Mouse (Mus musculus) kidney, embryonic 15.5 days (tissue): ENCODE results near the gene Cfap70. TPM values are rescaled to one million over a fixed set of nuclear protein-coding genes. Genes with fewer than 3 reads are reported as not detected.

Source experiments
- ATAC-seq: fragments of 200-750 bp; cut with Nextera tagmentation; replicated peaks from 2 replicates; pipeline ENCODE4 v1.8.0; 2017; ENCODE audit warnings: moderate TSS enrichment; ENCODE audit not compliant: low FRiP score
- H3K27ac ChIP-seq: fragments of 300-500 bp; sonication (generic); 2 replicates; pipeline ENCODE4 v1.5.1; 2015; ENCODE audit warnings: mild to moderate bottlenecking, inconsistent platforms
- H3K27me3 ChIP-seq: fragments of 300-500 bp; sonication (generic); 2 replicates; pipeline ENCODE4 v1.6.1; 2015; ENCODE audit warnings: inconsistent platforms
- H3K36me3 ChIP-seq: fragments of 300-500 bp; sonication (generic); 2 replicates; pipeline ENCODE4 v1.6.1; 2015; ENCODE audit warnings: inconsistent platforms
- H3K4me1 ChIP-seq: fragments of 300-500 bp; sonication (generic); 2 replicates; pipeline ENCODE4 v1.6.1; 2015; ENCODE audit warnings: inconsistent platforms
- H3K4me2 ChIP-seq: fragments of 300-500 bp; sonication (generic); 2 replicates; pipeline ENCODE4 v1.6.1; 2015; ENCODE audit warnings: moderate library complexity, mild to moderate bottlenecking, inconsistent platforms
- H3K4me3 ChIP-seq: fragments of 300-500 bp; sonication (generic); replicated peaks from 2 replicates; pipeline ENCODE4 v1.5.1; 2015; ENCODE audit warnings: mild to moderate bottlenecking, inconsistent platforms
- H3K9ac ChIP-seq: fragments of 300-500 bp; sonication (generic); 2 replicates; pipeline ENCODE4 v1.6.1; 2015; ENCODE audit warnings: mild to moderate bottlenecking, inconsistent platforms
- H3K9me3 ChIP-seq: fragments of 300-500 bp; sonication (generic); replicated peaks from 2 replicates; pipeline ENCODE4 v1.6.1; 2016; ENCODE audit warnings: inconsistent platforms
- WGBS: fragments of 180-500 bp; shearing (Covaris S2); methylation state at CpG from one replicate; pipeline ENCODE4 v1.1.7; 2015; ENCODE audit warnings: mixed read lengths; 5-methylcytosine and 5-hydroxymethylcytosine counted together
- polyA plus RNA-seq: library from polyadenylated mRNA; unstranded; fragments of >200 nt; fragmentation: Nextera tagmentation; extraction: Ambion mirVana; gene quantifications from 2 replicates; pipeline ENCODE4 v1.2.1, GENCODE M21; 2015

Cfap70 gene
- polyA plus RNA-seq, 1 experiment from 2014 or later: 0.82 TPM

DNA sequence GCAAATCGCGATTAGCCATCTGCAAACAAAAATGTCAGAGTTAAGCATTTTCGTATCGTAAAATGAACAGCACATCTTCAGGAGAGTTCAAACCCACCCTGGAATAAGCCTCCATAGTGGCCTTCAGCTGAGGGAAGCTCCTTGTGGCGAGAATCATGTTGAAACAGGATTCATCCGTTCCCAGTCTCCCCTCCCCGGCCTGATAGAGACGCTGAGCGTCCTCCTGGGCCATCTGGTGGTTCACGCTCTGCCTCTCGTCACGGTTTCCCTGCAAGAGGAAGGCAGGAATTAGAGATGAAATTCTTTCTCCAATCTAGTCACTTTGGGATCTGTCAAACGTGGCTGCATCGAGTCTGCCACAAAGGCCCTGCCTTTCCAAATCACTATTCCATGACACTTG lies 8.2 kb upstream of the Cfap70 start:
- no peak overlapping the region for H3K9ac ChIP-seq
- no peak overlapping the region for H3K27ac ChIP-seq
- no peaks in the 10 kb centered on the region for H3K4me1 ChIP-seq
- H3K4me2 ChIP-seq: no peak overlapping the region
- no peaks in the 10 kb centered on the region for H3K27me3 ChIP-seq
- peaks cover 89% of the 10 kb centered on the region for H3K36me3 ChIP-seq
- H3K9me3 ChIP-seq: no peaks in the 10 kb centered on the region
- no peak for ATAC-seq
- H3K4me3 ChIP-seq: no peak overlapping the region
- 84% methylated on average over 14 of the region's 14 CpGs for WGBS

DNA sequence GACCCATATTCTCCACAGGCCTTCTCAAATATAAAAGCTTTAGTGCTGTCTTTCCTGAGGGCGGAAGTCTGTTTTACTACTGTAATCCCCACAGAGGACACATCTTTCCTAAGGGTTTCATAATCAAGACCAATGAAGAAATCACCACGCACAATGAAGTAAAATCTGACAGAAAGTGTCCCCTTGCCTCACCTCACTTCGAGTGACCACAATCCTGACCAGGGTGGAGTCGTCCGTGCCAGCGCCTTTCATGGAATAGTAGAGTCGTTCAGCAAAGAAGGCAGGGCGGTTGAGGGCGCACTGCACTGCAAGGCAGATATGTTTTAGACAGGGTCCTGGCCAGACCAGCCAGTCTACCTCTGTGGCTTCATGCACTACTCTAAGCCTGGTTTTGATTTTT lies 6.4 kb upstream of the Cfap70 start:
- H3K4me3 ChIP-seq: no peak overlapping the region
- H3K9me3 ChIP-seq: no peaks in the 10 kb centered on the region
- H3K27ac ChIP-seq: no peak overlapping the region
- WGBS: 94% methylated on average over 9 of the region's 9 CpGs
- ATAC-seq: no peak
- no peaks in the 10 kb centered on the region for H3K4me1 ChIP-seq
- H3K4me2 ChIP-seq: no peak overlapping the region
- H3K27me3 ChIP-seq: no peaks in the 10 kb centered on the region
- peaks cover 74% of the 10 kb centered on the region for H3K36me3 ChIP-seq
- no peak overlapping the region for H3K9ac ChIP-seq

DNA sequence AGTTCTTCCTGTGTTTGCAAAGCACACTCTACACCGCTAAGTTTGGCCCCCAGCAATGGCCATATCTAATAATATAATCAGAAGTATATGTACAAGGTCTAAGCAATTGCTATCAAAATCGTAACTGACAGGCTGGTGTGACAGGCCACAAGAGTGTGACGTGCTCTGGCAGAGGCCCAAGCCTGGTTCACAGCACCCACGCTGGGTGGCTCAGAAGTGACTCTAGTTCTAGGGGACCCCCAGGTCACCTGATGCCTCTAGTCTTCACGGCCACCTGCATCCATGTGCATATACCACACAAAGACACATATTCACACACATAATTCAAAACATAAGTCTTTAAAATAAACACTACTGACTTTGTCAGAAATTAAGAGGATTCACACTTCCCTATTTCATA lies 903 bp upstream of the Cfap70 start:
- ATAC-seq: 0 out of 2 replicates have a peak, but pooled peaks have one; percentile 15
- H3K27me3 ChIP-seq: no peaks in the 10 kb centered on the region
- H3K4me1 ChIP-seq: no peaks in the 10 kb centered on the region
- WGBS: 91% methylated on average over 5 of the region's 5 CpGs
- no peak overlapping the region for H3K4me2 ChIP-seq
- H3K9ac ChIP-seq: no peak overlapping the region
- no peaks in the 10 kb centered on the region for H3K9me3 ChIP-seq
- H3K36me3 ChIP-seq: peaks cover 20% of the 10 kb centered on the region
- no peak overlapping the region for H3K27ac ChIP-seq
- H3K4me3 ChIP-seq: no peak overlapping the region

GRCm38 (mm10) chr14:20451302-20451701 lies 724 bp downstream of the Cfap70 start:
- peak overlapping the region; percentile 76 for H3K4me2 ChIP-seq
- WGBS: 15% methylated on average over 2 of the region's 2 CpGs
- no peaks in the 10 kb centered on the region for H3K4me1 ChIP-seq

DNA sequence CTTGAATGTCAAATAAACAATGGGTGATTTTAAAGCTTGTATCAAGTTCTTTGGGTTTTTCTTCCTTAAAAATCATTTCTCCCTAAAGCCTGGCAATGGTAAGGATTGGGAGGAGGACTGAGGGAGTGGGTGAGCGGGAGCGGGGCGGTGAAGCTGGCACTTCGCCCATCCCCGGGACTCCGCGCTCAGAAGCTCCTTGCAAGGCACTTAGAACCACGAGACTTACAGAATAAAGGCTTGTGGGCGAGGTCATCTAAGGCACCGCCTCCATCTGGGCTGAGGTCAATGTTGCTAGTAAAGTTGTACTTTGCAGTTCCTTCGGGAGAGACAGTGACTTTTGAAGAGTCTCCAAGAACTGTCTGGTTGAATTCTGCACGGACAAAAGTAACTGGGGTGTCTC lies 4.8 kb downstream of the Cfap70 start:
- H3K4me2 ChIP-seq: no peak overlapping the region
- H3K27ac ChIP-seq: no peak overlapping the region
- no peak overlapping the region for H3K9ac ChIP-seq
- H3K27me3 ChIP-seq: no peaks in the 10 kb centered on the region
- H3K36me3 ChIP-seq: no peaks in the 10 kb centered on the region
- ATAC-seq: no peak
- H3K9me3 ChIP-seq: no peaks in the 10 kb centered on the region
- no peak overlapping the region for H3K4me3 ChIP-seq
- 61% methylated on average over 12 of the region's 12 CpGs for WGBS
- no peaks in the 10 kb centered on the region for H3K4me1 ChIP-seq

More at GRCm38 (mm10) chr14:20451302-20451701, 724 bp downstream of the Cfap70 start:
- Histone ChIP-seq H3K9ac (peak overlapping the region; percentile 32), H3K4me3 (peak overlapping the region; percentile 48), H3K27me3 (no peaks in the 10 kb centered on the region), H3K27ac (no peak overlapping the region), H3K9me3 (no peaks in the 10 kb centered on the region), H3K36me3 (peaks cover 12% of the 10 kb centered on the region)
- no peak for ATAC-seq

DNA sequence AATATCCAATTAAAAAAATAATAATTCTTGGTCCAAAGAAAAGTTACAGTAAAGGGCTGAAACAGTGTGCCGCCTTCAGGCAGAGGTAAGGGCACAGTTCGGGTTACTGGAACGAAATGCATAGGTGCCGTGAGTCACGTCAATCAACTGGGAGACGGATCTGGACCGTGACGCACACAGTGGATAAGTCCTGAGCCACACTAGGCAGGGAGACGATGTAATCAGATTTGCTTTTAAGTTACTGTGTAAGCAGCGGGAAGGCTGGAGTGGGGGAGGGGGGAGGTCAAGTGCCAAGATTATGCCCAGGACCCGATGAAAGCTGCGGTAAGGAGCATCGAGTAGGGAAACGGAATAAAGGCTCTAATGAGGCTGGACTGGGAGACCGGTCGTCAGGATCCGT lies 9.8 kb downstream of the Cfap70 start:
- ATAC-seq: no peak; the same call in 1 of the 2 replicates
- no peak overlapping the region for H3K4me3 ChIP-seq
- H3K4me1 ChIP-seq: no peaks in the 10 kb centered on the region
- H3K9ac ChIP-seq: no peak overlapping the region
- H3K9me3 ChIP-seq: no peaks in the 10 kb centered on the region
- no peaks in the 10 kb centered on the region for H3K27me3 ChIP-seq
- 54% methylated on average over 17 of the region's 17 CpGs for WGBS
- peak overlapping the region; percentile 28 for H3K4me2 ChIP-seq
- no peaks in the 10 kb centered on the region for H3K36me3 ChIP-seq
- H3K27ac ChIP-seq: no peak overlapping the region

DNA sequence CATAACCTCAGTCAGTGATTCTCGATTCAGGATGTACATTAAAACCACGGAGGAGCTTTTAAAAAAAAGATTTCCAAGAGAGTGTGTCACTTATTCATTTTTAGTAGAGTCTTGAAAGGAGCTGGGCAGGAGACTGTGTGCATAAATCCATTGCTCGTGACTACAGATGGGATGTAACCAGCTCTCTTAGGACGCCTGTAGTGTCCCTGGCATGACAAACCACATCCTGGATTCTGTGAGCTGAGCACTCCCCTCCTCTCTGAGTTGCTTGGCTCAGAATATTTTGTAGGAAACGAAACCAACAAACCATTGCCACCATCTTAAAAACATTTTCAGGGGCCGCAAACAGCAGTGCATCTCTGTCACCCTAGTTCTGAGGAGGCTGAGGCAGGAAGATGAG lies 15.1 kb downstream of the Cfap70 start:
- no peak for ATAC-seq
- H3K4me3 ChIP-seq: no peak overlapping the region
- no peak overlapping the region for H3K27ac ChIP-seq
- H3K36me3 ChIP-seq: no peaks in the 10 kb centered on the region
- H3K9ac ChIP-seq: no peak overlapping the region
- no peaks in the 10 kb centered on the region for H3K9me3 ChIP-seq
- no peak overlapping the region for H3K4me2 ChIP-seq
- no peaks in the 10 kb centered on the region for H3K27me3 ChIP-seq
- H3K4me1 ChIP-seq: no peaks in the 10 kb centered on the region
- WGBS: 72% methylated on average over 6 of the region's 6 CpGs

- no peak for ATAC-seq
- H3K4me3 ChIP-seq: no peak overlapping the region
- no peak overlapping the region for H3K4me2 ChIP-seq
- no peaks in the 10 kb centered on the region for H3K27me3 ChIP-seq
- H3K9ac ChIP-seq: no peak overlapping the region
- H3K9me3 ChIP-seq: no peaks in the 10 kb centered on the region
- H3K36me3 ChIP-seq: no peaks in the 10 kb centered on the region
- no peaks in the 10 kb centered on the region for H3K4me1 ChIP-seq
- no peak overlapping the region for H3K27ac ChIP-seq
- 88% methylated on average over 4 of the region's 4 CpGs for WGBS
Measured at GRCm38 (mm10) chr14:20432420-20432819, 19.6 kb downstream of the Cfap70 start.

GRCm38 (mm10) chr14:20431726-20432125 lies 20.3 kb downstream of the Cfap70 start:
- Histone ChIP-seq H3K27ac (no peak overlapping the region), H3K9ac (no peak overlapping the region), H3K4me1 (no peaks in the 10 kb centered on the region), H3K27me3 (no peaks in the 10 kb centered on the region), H3K4me3 (no peak overlapping the region), H3K4me2 (no peak overlapping the region), H3K9me3 (no peaks in the 10 kb centered on the region), H3K36me3 (no peaks in the 10 kb centered on the region)
- 69% methylated on average over 6 of the region's 6 CpGs for WGBS
- no peak for ATAC-seq

DNA sequence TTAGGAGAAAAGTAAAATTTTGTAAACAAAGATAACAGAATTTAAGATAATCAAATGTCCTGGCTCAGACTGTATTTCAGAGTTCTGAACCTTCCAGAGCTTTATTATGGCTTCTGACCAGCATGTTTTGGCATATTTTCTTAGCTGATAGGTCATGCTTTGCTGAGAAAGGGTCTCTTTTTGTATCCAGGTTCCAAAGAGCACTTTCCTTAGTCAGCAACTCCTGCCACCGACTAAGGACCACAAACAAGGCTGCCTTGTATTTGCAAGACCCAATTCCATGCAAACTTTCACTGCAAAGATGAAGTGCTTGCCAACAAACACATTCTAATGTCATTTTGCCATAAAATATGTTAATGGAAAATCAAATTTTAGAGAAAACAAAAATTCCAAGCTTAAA lies 22.2 kb downstream of the Cfap70 start:
- H3K9me3 ChIP-seq: no peaks in the 10 kb centered on the region
- H3K9ac ChIP-seq: no peak overlapping the region
- no peak for ATAC-seq
- no peaks in the 10 kb centered on the region for H3K27me3 ChIP-seq
- no peaks in the 10 kb centered on the region for H3K36me3 ChIP-seq
- H3K4me3 ChIP-seq: no peak overlapping the region
- no peaks in the 10 kb centered on the region for H3K4me1 ChIP-seq
- 39% methylated on average over 1 of the region's 1 CpGs for WGBS
- H3K4me2 ChIP-seq: no peak overlapping the region
- no peak overlapping the region for H3K27ac ChIP-seq

DNA sequence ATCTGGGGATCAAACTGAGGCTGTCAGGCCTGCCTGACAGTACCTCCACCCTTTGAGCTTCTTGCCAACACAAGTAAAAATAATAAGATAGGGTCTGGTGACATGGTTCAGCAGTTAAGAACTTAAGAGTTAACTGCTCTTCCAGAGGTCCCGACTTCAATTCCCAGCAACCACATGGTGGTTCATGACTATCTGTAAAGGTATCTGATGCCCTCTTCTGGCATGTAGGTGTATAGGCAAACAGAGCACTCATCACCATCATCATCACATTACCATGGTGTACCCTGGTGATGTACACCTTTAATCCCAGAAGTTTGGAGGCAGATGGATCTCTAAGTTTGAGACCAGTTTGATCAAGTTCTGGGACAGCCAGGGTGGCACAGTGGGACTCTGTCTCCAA lies 23.4 kb downstream of the Cfap70 start:
- Histone ChIP-seq H3K9ac (no peak overlapping the region), H3K27me3 (no peaks in the 10 kb centered on the region), H3K4me2 (no peak overlapping the region), H3K9me3 (no peaks in the 10 kb centered on the region), H3K36me3 (no peaks in the 10 kb centered on the region), H3K4me1 (no peaks in the 10 kb centered on the region), H3K4me3 (no peak overlapping the region), H3K27ac (no peak overlapping the region)
- WGBS: 15% methylated on average over 1 of the region's 1 CpGs
- ATAC-seq: no peak

- H3K36me3 ChIP-seq: no peaks in the 10 kb centered on the region
- no peaks in the 10 kb centered on the region for H3K4me1 ChIP-seq
- no peak overlapping the region for H3K4me2 ChIP-seq
- no peak overlapping the region for H3K9ac ChIP-seq
- 86% methylated on average over 6 of the region's 6 CpGs for WGBS
- H3K27me3 ChIP-seq: no peaks in the 10 kb centered on the region
- ATAC-seq: no peak
- no peaks in the 10 kb centered on the region for H3K9me3 ChIP-seq
- H3K4me3 ChIP-seq: no peak overlapping the region
- H3K27ac ChIP-seq: no peak overlapping the region
Measured at GRCm38 (mm10) chr14:20423046-20423445, 29.0 kb downstream of the Cfap70 start.

- H3K4me2 ChIP-seq: no peak overlapping the region
- H3K4me3 ChIP-seq: no peak overlapping the region
- no peaks in the 10 kb centered on the region for H3K9me3 ChIP-seq
- H3K9ac ChIP-seq: no peak overlapping the region
- H3K27ac ChIP-seq: no peak overlapping the region
- H3K27me3 ChIP-seq: no peaks in the 10 kb centered on the region
- no peaks in the 10 kb centered on the region for H3K36me3 ChIP-seq
- ATAC-seq: no peak
- H3K4me1 ChIP-seq: no peaks in the 10 kb centered on the region
- 77% methylated on average over 7 of the region's 7 CpGs for WGBS
Measured at GRCm38 (mm10) chr14:20422257-20422656, 29.8 kb downstream of the Cfap70 start.
